Mouse (Mus musculus): ENCODE data around the gene Pifo. TPM values are rescaled to one million over a fixed set of nuclear protein-coding genes. Genes with fewer than 3 reads are reported as not detected.

Gene Pifo
- polyA plus RNA-seq (2017; shearing (Covaris generic)): 2.2 TPM

DNA sequence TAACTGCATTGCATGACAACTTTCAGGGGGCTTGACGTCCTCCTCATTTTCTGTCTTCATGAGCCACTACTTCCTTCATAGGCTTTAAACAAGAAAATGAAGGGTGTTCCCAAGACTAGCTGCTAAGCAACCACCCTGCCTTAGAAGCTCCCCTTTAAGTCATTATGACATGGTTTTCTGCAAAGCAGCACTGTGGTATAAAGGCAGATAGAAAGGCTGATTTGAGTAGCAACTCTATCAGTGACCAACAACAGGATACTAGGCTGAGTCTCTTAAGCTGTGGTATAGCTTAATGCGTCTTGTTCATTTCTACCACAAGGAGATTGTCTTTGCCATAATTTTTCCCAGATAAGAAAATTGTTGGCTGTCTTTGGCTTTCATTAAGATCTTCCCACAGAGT, at the start of gene Pifo:
Gene Pifo, minus strand, starts transcription at position 101 of the 400 bp plus-strand sequence.

DNA sequence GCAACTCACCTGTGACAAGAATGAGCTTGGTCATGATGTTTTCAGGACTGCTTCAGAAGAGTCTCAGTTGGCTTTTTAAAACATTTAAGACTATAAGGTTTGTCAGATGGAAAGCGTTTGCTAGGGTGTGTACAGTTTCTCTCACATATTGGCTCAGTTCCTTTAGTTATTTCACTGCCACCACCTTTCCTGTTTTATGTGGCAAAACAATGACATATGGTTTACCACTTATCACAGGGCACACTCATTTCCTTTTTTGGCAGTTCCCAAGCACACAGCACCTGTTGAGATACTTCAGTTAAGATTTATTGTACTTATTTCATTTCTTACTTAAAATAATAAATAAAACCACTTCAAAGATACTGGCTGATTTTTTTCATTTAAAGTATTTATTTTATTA, 18.3 kb upstream of the Pifo start, which contains the start of gene Chil5:
Gene Chil5, minus strand, starts transcription at position 34 of the 400 bp plus-strand sequence.

DNA sequence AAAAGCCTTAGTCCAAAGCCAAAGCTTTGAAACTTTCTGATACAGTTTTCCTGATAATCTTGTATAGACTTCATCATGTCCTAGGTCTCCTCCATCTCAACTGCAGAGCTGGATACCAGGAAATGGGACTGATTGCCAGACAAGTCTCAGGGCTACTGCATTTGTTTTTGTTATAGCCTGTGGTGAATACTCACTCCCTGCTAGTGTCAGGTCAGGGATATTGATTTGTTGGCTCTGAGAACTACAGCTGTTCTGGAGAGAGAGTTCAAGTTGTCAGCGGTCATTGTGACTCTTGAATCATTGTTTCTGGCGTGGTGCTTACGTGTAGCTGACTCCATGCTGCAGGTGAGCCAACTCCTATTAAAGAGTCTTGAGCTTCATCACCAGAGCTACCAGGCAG, 41.0 kb downstream of the Pifo start, which contains the start of gene Ovgp1:
Gene Ovgp1, plus strand, starts transcription at position 301 of the 400 bp plus-strand sequence.

DNA sequence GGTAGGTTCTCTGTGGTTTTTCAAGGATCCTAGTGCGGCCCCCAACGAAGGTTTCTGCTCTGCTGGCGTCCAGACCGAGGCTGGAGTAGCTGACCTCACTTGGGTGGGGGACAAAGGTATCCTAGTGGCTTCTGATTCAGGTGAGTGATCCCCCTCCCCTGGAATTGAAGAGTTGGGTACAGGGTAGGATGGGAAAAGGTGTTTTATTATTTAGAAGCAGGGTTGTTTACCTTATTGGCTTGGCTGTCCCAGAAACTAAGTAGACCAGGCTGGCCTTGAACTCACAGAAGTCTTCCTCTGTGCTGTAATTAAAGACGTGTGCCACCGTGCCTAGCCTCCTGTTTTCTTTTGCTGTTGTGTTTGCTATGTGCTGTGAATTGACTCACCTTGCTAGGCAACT, 54.4 kb downstream of the Pifo start, which contains the start of gene Atp5f1:
Gene Atp5f1, minus strand, starts transcription at position 101 of the 400 bp plus-strand sequence.

DNA sequence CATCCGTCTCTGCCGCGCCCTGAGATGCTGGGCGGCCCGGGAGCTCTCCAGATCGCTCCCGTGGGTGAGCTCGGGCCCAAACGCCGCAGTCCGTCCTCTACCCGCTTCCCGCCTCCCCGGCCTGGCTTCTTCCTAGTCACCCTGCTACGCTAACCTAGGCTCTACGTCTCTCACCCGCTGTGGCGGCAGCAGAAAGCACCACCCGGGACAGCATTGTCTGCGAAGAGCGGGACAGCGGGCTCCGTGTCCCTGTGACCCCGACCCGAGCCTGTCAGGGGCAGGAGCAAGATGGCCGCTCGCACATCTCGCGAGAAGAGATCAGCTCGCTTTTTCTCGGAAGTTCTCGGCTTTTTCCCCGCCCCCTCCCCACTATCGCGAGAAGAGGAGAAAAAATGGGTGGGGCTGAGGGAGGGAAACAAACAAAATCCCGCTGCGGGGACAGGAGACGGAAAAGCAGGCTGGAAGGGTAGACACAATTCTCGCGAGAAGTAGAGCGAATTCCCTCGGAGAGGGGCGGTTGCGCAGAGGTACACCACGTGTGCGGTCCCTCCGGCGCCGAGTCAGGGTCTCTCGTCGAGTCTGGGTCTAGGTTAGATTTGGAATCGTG, 55.4 kb downstream of the Pifo start, which contains the start of gene Wdr77:
Gene Wdr77, plus strand, starts transcription at position 396 of the 607 bp plus-strand sequence.

Other genes with a start within 250 kb of the Pifo start
- 293 TPM for gene Rap1a, start 213.3 kb downstream of the Pifo start, polyA plus RNA-seq (2017; shearing (Covaris generic))
- gene Adora3, start 143.8 kb downstream of the Pifo start, polyA plus RNA-seq (2017; shearing (Covaris generic)): 0.42 TPM
- not detected for gene Tmigd3, start 143.7 kb downstream of the Pifo start, polyA plus RNA-seq (2017; shearing (Covaris generic))
- gene I830077J02Rik, start 82.0 kb downstream of the Pifo start, polyA plus RNA-seq (2017; shearing (Covaris generic)): 0.43 TPM
- 104 TPM for gene Wdr77, start 55.3 kb downstream of the Pifo start, polyA plus RNA-seq (2017; shearing (Covaris generic))
- gene Atp5f1, start 54.5 kb downstream of the Pifo start, polyA plus RNA-seq (2017; shearing (Covaris generic)): 413 TPM
- 8.0 TPM for gene Ovgp1, start 40.9 kb downstream of the Pifo start, polyA plus RNA-seq (2017; shearing (Covaris generic))
- 11.1 TPM for gene Chil5, start 18.2 kb upstream of the Pifo start, polyA plus RNA-seq (2017; shearing (Covaris generic))
- gene Chia1, start 98.6 kb upstream of the Pifo start, polyA plus RNA-seq (2017; shearing (Covaris generic)): not detected
- gene Chil3, start 152.9 kb upstream of the Pifo start, polyA plus RNA-seq (2017; shearing (Covaris generic)): not detected
- gene Chil4, start 204.9 kb upstream of the Pifo start, polyA plus RNA-seq (2017; shearing (Covaris generic)): 0.19 TPM

Measured in CD4-positive, CD25-positive, alpha-beta regulatory T cell, adult 9 weeks (primary cell).